Mouse (Mus musculus) kidney, embryonic 14.5 days (tissue): Measurements from ENCODE around the gene Ppp1r13b. TPM values are rescaled to one million over a fixed set of nuclear protein-coding genes. Genes with fewer than 3 reads are reported as not detected.
A peak's percentile ranks its signal among the peaks of the same experiment; 100 is the strongest.

Experiments
- ATAC-seq: fragments of 200-750 bp; cut with Nextera tagmentation; 2 replicates; pipeline ENCODE4 v1.8.0; 2017; ENCODE audit warnings: moderate number of reproducible peaks, mild to moderate bottlenecking, moderate TSS enrichment, moderate library complexity; ENCODE audit not compliant: low FRiP score, low TSS enrichment
- H3K27ac ChIP-seq: fragments of 300-500 bp; sonication (generic); 2 replicates; pipeline ENCODE4 v1.5.1; 2014; ENCODE audit warnings: low read depth, mild to moderate bottlenecking, low read length, moderate library complexity, mixed read lengths
- H3K27me3 ChIP-seq: fragments of 300-500 bp; sonication (generic); 2 replicates; pipeline ENCODE4 v1.6.1; 2014; ENCODE audit warnings: mild to moderate bottlenecking, low read length; ENCODE audit not compliant: control insufficient read depth, insufficient read depth
- H3K36me3 ChIP-seq: fragments of 300-500 bp; sonication (generic); 2 replicates; pipeline ENCODE4 v1.6.1; 2014; ENCODE audit warnings: low read length, mixed read lengths; ENCODE audit not compliant: control insufficient read depth, insufficient read depth
- H3K4me1 ChIP-seq: fragments of 300-500 bp; sonication (generic); 2 replicates; pipeline ENCODE4 v1.6.1; 2014; ENCODE audit warnings: low read length, mixed read lengths; ENCODE audit not compliant: control insufficient read depth, insufficient read depth
- H3K4me2 ChIP-seq: fragments of 300-500 bp; sonication (generic); replicated peaks from 2 replicates; pipeline ENCODE4 v1.6.1; 2014; ENCODE audit warnings: low read depth, mild to moderate bottlenecking, low read length
- H3K4me3 ChIP-seq: fragments of 300-500 bp; sonication (generic); 2 replicates; pipeline ENCODE4 v1.5.1; 2014; ENCODE audit warnings: mild to moderate bottlenecking, low read length
- H3K9ac ChIP-seq: fragments of 300-500 bp; sonication (generic); 2 replicates; pipeline ENCODE4 v1.6.1; 2014; ENCODE audit warnings: low read depth, mild to moderate bottlenecking, low read length, moderate library complexity
- H3K9me3 ChIP-seq: fragments of 300-500 bp; sonication (generic); 2 replicates; pipeline ENCODE4 v1.6.1; 2016; ENCODE audit warnings: low read length; ENCODE audit not compliant: control insufficient read depth
- WGBS: fragments of 180-500 bp; shearing (Covaris S2); extraction: QIAGEN DNeasy Blood & Tissue Kit; methylation state at CpG from one replicate; pipeline ENCODE4 v1.1.7; 2014; 5-methylcytosine and 5-hydroxymethylcytosine counted together
- polyA plus RNA-seq: library from polyadenylated mRNA; unstranded; fragments of >200 nt; fragmentation: Nextera tagmentation; extraction: Ambion mirVana; gene quantifications from 2 replicates; pipeline ENCODE4 v1.2.1, GENCODE M21; 2014

Ppp1r13b gene
- polyA plus RNA-seq, 1 experiment from 2014 or later = 20.6 TPM

DNA sequence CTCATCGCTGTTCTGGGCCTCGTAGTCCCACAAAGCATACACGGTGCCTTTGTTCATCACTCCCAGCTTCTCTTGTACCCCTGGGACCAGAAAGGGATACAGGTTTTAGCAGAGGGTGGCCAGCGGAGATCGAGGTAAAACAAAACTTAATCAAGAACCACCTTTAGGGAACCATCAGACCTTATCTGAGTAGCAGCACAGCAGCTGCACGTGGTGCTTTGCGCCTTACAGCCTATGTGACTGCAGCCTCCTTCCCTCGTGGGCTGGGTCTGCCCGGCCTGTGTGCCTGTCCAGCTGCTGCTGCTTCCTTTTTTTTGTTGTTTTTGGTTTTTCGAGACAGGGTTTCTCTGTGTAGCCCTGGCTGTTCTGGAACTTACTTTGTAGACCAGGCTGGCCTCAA lies 77.5 kb downstream of the Ppp1r13b start:
- H3K36me3 ChIP-seq = peaks cover 95% of the 10 kb centered on the region
- no peak for ATAC-seq
- H3K4me3 ChIP-seq = no peak overlapping the region
- H3K4me1 ChIP-seq = no peaks in the 10 kb centered on the region
- no peaks in the 10 kb centered on the region for H3K27me3 ChIP-seq
- no peak overlapping the region for H3K9ac ChIP-seq
- no peaks in the 10 kb centered on the region for H3K9me3 ChIP-seq
- 89% methylated on average over 10 of the region's 10 CpGs for WGBS
- H3K4me2 ChIP-seq = no peak overlapping the region
- H3K27ac ChIP-seq = no peak overlapping the region

DNA sequence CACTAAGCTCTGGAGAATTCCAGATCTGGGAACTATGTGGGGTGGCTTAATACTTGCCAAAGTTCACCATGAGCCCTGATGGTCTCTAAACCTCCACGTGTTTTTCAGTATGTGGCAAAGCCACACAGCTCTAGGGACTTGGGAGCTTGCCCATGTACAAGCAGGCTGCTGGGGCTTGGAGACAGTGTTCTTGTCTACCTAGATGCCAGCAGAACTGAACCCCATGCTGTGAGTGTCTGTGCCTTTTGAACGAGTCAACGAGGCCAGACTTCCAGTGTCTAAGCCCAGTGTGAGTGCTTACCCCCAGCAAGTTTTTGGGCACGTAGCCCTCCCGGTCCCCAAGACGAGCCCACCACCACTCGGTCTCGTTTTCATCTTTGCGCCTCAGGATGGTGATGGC lies 78.0 kb downstream of the Ppp1r13b start:
- Histone ChIP-seq H3K36me3 (peaks cover 95% of the 10 kb centered on the region), H3K27me3 (no peaks in the 10 kb centered on the region), H3K4me3 (no peak overlapping the region), H3K9ac (no peak overlapping the region), H3K9me3 (no peaks in the 10 kb centered on the region), H3K4me2 (no peak overlapping the region), H3K27ac (no peak overlapping the region), H3K4me1 (no peaks in the 10 kb centered on the region)
- no peak for ATAC-seq
- 93% methylated on average over 9 of the region's 9 CpGs for WGBS

DNA sequence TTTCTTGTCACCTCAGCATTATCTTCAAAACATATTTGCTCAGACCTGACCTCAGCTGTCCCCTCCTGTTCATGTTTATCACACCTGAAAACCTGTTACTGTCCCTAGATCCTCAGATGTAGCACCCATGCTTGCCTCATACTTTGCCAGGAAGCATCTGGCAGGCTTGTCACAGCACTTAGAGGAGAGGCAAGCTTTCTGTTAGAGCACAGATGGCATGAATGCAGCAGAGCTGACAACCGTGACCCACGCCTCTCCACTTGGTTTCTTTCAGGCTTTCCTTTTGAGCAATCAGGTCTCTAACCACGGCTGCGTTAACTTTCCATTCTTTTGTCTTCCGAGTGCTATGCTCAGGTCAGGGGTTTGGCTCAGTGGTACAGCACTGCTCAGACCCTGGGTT lies 78.5 kb downstream of the Ppp1r13b start:
- 88% methylated on average over 5 of the region's 5 CpGs for WGBS
- Histone ChIP-seq H3K36me3 (peaks cover 96% of the 10 kb centered on the region), H3K4me2 (no peak overlapping the region), H3K27ac (no peak overlapping the region), H3K27me3 (no peaks in the 10 kb centered on the region), H3K4me1 (no peaks in the 10 kb centered on the region), H3K9ac (no peak overlapping the region), H3K4me3 (no peak overlapping the region), H3K9me3 (no peaks in the 10 kb centered on the region)
- no peak for ATAC-seq

DNA sequence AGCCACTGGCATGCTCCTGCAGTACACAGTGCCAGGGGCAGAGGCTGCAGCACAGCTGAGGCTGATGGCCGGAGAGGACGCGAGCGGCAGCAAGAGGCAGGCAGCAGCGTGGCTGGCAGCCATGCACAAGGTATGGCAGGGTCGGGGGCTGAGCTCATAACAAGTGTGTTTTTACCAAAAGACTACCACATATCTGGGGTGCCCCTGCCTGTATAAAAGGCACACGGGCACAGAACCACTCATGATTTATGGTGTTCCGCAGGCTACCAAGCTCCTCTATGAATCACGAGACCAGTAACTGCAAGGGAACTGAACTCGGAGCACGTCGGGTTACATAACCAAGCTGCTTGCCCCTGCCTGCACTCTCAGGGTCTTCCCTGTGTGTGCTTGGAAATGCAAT lies 80.4 kb downstream of the Ppp1r13b start:
- 88% methylated on average over 12 of the region's 12 CpGs for WGBS
- no peak overlapping the region for H3K27ac ChIP-seq
- no peak overlapping the region for H3K4me3 ChIP-seq
- no peaks in the 10 kb centered on the region for H3K27me3 ChIP-seq
- H3K4me2 ChIP-seq = no peak overlapping the region
- no peaks in the 10 kb centered on the region for H3K9me3 ChIP-seq
- H3K4me1 ChIP-seq = no peaks in the 10 kb centered on the region
- ATAC-seq = no peak
- H3K36me3 ChIP-seq = peaks cover 92% of the 10 kb centered on the region
- H3K9ac ChIP-seq = no peak overlapping the region

DNA sequence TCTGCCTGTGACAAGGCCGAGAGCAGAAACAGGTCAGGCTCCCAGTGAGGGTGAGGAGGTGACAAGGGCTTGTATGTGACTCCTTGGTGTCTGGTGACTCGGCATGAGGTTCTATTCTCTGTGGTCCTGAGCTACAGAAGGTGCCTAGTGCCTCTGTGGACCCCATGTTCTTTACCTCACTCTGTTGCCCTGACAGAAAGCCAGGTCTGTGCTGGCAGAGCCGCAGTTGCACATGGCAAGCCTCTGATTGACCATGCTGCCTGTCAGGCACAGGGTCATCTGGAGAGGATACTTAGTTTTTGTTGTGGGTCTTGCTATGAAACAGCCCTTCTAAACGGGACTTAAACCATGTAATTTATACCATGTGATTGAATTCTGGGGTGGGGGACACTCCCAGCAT lies 86.0 kb downstream of the Ppp1r13b start:
- peaks cover 15% of the 10 kb centered on the region; the same call in 1 of the 2 replicates for H3K4me1 ChIP-seq
- WGBS = 62% methylated on average over 4 of the region's 4 CpGs
- no peak overlapping the region for H3K4me2 ChIP-seq
- H3K27me3 ChIP-seq = no peaks in the 10 kb centered on the region
- no peak overlapping the region for H3K27ac ChIP-seq
- H3K36me3 ChIP-seq = peaks cover 39% of the 10 kb centered on the region
- no peak overlapping the region for H3K4me3 ChIP-seq
- no peak overlapping the region for H3K9ac ChIP-seq
- ATAC-seq = no peak
- H3K9me3 ChIP-seq = no peaks in the 10 kb centered on the region

DNA sequence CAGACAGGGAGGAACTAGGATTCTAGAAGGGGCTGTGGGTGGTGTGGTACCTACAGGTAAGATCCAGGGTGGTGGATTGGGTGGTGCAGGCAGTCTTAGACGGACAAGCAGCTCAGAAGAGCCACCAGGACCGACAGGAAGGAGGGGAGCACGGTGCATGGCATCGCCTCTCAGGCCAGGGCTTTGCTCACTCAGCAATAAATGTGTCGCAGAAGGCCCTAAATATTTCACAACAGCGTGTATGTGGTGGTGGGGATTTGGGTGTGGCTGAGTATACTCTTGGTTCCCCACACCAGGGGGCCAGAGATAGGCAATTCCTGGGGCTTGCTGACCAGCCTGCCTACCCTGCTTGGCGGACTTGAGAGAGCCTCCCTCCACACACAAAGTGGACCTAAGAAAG lies 87.2 kb downstream of the Ppp1r13b start:
- no peaks in the 10 kb centered on the region for H3K9me3 ChIP-seq
- peaks cover 26% of the 10 kb centered on the region for H3K4me1 ChIP-seq
- H3K9ac ChIP-seq = no peak overlapping the region
- H3K4me2 ChIP-seq = no peak overlapping the region
- no peak for ATAC-seq
- 68% methylated on average over 7 of the region's 7 CpGs for WGBS
- no peaks in the 10 kb centered on the region for H3K27me3 ChIP-seq
- peaks cover 27% of the 10 kb centered on the region for H3K36me3 ChIP-seq
- no peak overlapping the region for H3K27ac ChIP-seq
- H3K4me3 ChIP-seq = no peak overlapping the region

DNA sequence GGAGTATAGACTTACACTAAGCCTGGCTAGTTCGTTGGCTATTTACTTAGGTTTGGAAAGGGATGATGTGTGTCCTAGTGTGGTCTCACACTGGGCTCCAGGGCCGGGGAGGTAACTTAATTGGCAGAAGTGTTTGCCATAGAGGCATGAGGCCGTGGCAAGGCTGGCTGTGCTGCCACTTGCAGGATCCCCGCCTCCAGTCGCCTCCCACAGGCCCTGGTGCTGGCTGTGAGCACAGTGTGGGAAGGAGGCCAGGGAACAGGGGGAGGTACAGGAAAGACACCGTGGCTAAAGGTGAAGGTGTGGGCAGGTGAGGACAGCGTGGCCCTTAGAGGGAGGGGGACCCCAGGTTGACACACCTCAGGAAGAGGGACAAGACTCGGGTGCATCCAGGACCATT lies 88.0 kb downstream of the Ppp1r13b start:
- Histone ChIP-seq H3K9ac (no peak overlapping the region), H3K9me3 (no peaks in the 10 kb centered on the region), H3K36me3 (peaks cover 19% of the 10 kb centered on the region), H3K27ac (no peak overlapping the region), H3K4me1 (peaks cover 33% of the 10 kb centered on the region), H3K27me3 (no peaks in the 10 kb centered on the region), H3K4me3 (no peak overlapping the region), H3K4me2 (no peak overlapping the region)
- 59% methylated on average over 8 of the region's 8 CpGs for WGBS
- no peak for ATAC-seq

DNA sequence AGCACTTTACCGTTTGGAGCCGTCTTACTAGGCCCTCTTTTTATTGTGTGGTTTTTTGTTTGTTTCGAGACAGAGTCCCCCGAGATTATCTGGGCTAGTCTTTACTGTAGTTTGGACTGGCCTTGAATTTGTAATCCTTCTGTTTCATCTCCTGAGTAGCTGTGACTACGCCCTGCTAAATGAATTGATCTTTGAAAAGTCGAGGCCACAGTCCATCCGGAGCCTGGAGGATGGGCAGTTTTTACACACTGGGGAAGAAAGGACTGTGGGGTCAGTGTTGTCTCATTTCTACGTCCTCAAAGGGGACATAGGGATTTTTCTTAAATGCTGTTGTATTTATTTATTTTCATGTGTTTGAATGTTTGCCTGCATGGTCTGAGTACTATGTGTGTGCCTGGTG lies 89.9 kb downstream of the Ppp1r13b start:
- H3K36me3 ChIP-seq = no peaks in the 10 kb centered on the region; the same call in 1 of the 2 replicates
- ATAC-seq = no peak
- 92% methylated on average over 8 of the region's 8 CpGs for WGBS

DNA sequence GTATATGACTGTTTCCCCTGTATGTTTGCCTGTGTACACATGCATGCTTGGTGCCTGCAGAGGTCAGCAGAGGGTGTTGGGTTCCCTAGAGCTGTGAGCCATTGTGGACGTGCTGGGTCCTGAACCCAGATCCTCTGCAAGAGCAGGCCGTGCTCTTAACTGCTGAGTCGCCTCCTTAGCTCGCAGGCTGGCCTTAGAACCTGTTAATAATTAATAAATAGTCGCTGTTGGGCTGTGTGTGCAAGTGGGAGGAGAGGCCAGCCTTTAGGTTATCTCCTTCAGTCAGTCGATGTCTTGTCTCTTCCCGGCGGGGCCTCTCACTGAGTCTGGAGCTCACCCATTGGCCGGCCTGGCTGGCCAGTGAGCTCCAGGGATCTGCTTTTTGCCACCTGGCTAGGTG lies 90.9 kb downstream of the Ppp1r13b start:
- Histone ChIP-seq H3K27me3 (no peaks in the 10 kb centered on the region), H3K27ac (peak overlapping the region; percentile 65; the same call in 1 of the 2 replicates), H3K4me2 (peak overlapping the region; percentile 62; the same call in 1 of the 2 replicates), H3K36me3 (no peaks in the 10 kb centered on the region; the same call in 1 of the 2 replicates), H3K9me3 (no peaks in the 10 kb centered on the region), H3K4me3 (peak overlapping the region; percentile 1; the same call in 1 of the 2 replicates), H3K9ac (0 out of 2 replicates have a peak overlapping the region, but pooled peaks have one; percentile 32), H3K4me1 (peaks cover 41% of the 10 kb centered on the region)
- WGBS = 60% methylated on average over 9 of the region's 9 CpGs
- ATAC-seq = no peak

More for the DNA sequence above, 89.9 kb downstream of the Ppp1r13b start:
- no peaks in the 10 kb centered on the region for H3K27me3 ChIP-seq
- no peaks in the 10 kb centered on the region for H3K9me3 ChIP-seq
- peaks cover 34% of the 10 kb centered on the region for H3K4me1 ChIP-seq
- no peak overlapping the region for H3K4me3 ChIP-seq
- no peak overlapping the region for H3K4me2 ChIP-seq
- no peak overlapping the region for H3K9ac ChIP-seq
- no peak overlapping the region for H3K27ac ChIP-seq
